Mouse (Mus musculus) left cerebral cortex, postnatal 25 days (tissue): ENCODE data around the gene 4930505A04Rik. TPM values are rescaled to one million over a fixed set of nuclear protein-coding genes. Genes with fewer than 3 reads are reported as not detected.

Source experiments
- total RNA-seq, 2 experiments: library from RNA; stranded (reverse); gene quantifications; 2 replicates each; pipeline ENCODE4 v1.2.3; 2021

Gene 4930505A04Rik
- total RNA-seq, 2 experiments from 2014 or later = 0.55 to 1.0 TPM

Other genes starting within 250 kb of the 4930505A04Rik start
- 100 to 1,000 TPM; 614 to 635 TPM for gene Sptbn1, start 203.7 kb downstream of the 4930505A04Rik start, total RNA-seq
- gene Acyp2, start 177.8 kb upstream of the 4930505A04Rik start, total RNA-seq = 10 to 100 TPM; 26.7 to 28.7 TPM